Mouse (Mus musculus): ENCODE measurements around the gene Cstb.

Gene Cstb

DNA sequence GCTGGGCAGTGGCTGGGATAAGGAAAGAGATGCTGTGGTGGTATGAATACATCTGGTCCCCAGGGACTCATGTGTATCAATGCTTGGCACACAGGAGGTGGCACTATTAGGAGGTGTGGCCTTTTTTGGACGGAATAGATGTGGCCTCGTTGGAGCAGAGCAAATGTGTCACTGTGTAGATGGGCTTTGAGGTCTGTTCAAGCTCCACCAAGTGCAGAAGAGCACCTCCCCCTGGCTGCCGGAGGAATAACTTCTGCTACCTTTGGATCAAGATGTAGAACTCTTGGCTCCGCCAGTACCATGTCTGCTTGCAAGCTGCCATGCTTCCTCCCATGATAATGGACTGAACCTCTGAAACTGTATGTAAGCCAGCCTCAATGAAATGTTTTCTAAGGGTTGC is 36.3 kb downstream of the Cstb start:
- no peak for DNase-seq (ENCODE audit: extremely low spot score)

GRCm38 (mm10) chr10:78462945-78463768 is 37.7 kb downstream of the Cstb start:
- no peak for DNase-seq (ENCODE audit: extremely low spot score)

- DNase-seq (ENCODE audit: extremely low spot score), result no peak
Measured at GRCm38 (mm10) chr10:78463769-78464167, 38.3 kb downstream of the Cstb start.

DNA sequence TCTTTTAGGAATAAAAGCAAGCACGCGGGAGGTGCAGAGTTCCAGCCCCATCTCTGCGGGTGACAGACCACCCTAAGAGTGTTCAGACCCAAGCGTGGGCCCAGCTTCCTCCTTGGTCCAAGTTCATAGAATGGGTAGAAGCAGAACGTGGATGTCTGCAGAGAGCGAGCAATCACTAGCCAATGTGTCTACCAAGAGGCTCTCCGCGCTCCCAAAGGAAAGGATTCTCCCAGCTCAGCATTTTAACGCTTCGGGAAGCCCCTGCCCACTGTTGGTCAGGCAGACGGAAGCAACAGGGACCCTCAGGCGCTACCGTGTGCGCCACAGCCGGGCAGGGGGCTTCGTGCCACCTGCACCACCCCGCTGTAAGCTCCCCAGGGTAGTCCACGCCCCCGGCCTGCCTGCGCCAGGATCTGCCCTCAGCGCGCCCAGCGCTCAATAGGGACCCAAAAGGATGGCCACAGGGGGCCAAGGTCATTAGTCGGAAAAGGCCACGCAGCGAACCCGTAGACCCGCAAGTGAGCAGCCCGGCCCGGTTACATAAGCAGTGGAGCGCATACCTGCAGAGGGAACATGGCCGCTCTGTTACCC is 38.8 kb downstream of the Cstb start:
- DNase-seq (ENCODE audit: extremely low spot score), result peak; percentile 25

DNA sequence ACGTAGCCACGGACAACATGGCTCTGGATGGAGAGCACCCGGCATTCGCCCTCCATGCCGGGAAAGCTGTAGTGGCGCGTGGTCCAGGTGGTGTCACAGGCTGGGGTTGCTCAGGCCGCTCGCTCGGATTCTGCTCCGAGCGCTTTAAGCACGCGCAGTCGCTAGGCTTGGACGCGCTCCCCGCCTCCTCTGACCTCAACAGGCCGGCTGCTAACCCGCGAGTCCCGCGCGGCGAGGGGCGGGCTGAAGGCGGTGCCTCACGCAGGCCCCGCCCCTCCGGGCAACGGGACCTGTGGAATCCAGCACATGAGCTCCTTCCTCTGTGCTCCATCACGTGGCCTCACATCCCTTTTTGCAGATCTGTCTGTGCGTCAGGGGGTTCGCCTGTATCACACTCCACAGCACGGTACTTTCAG is 39.3 kb downstream of the Cstb start, which contains the start of gene Pdxk:
TSS of gene Pdxk (minus strand) at position 184 of the 416 bp plus-strand sequence.
- DNase-seq (ENCODE audit: extremely low spot score), result peak; percentile 92

GRCm38 (mm10) chr10:78465472-78465871 is 40.0 kb downstream of the Cstb start:
- no peak for DNase-seq (ENCODE audit: extremely low spot score)

- DNase-seq (ENCODE audit: extremely low spot score), result no peak
Measured at GRCm38 (mm10) chr10:78466647-78467046, 41.2 kb downstream of the Cstb start.

DNA sequence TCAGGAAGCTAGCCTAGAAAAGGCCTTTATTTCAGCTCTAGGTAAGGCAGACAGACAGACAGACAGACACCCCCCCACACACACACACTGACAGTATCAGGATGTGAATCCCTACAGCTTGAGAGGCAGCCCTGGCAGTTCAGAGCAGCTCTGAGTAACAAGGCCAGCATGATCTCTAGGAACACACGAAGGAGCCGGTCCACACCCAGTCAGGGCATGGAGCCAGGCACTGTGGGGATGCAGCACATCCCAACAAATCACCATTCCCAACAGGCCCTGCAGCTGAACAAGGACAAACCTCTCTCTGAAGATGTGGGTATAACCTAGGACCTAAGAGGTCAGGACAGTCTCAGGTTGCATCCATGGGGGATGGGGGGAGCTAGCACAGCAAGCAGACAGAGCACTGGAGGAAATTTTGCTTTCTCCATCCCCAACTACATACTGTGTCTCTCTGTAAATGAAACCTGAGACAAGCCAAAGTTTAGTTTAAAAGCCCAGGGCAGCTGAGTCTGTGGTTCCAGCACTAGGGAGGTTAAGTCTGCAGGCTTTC is 42.4 kb downstream of the Cstb start:
- DNase-seq (ENCODE audit: extremely low spot score), result peak; percentile 36

DNA sequence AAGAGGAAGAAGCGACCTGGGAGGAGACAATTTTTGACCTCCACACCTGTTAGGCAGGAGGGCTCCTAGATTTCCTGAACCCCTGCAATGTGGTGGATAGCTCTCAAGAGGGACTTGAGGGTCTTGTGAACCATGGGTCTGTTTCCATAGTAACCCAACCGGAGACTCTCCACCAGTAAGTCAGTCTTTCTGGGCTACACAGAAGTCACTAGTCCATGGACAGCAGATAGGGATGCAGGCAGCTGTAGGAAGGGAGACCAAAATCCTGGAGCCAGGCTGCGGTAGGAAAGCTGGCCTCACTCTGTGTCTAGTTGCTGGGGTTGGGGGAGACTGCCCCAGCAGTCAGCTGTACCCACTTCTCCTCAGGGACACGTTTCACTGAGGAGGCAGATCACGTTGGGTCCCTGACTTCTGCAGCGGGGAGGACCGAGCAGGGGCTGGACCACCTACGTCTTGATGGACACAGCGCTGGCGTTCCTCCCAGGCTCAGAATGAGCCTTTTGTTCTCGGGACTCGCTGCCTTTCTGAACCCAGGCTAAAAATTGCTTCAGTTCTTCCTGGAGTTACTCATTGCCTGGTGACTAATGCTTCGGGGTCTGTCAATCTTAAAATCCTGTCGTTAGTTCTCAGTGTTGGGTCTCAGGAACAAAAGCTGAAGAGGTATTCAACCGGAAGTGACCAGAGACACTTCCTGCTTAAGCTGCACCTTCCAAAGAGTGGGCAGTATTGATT is 45.3 kb downstream of the Cstb start:
- no peak for DNase-seq (ENCODE audit: extremely low spot score)

DNA sequence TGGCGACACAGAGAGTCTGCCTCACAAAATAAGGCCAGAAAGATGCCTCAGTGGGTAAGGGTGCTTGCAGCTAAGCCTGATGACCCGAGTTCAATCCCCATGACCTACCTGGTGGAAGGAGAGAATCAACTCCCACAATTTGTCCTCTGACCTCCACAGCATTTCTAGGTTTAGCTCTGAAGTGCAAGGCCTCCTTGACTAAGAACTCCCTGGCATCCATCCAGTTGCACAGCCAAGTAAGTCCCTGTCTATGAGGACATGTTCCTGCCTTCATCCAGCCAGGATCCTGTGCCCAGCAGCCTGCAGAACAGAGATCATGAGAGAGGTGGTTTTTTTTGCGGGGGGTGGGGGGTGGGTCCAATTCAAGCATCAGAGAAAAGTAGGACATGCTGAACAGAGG is 46.6 kb downstream of the Cstb start:
- no peak for DNase-seq (ENCODE audit: extremely low spot score)

DNA sequence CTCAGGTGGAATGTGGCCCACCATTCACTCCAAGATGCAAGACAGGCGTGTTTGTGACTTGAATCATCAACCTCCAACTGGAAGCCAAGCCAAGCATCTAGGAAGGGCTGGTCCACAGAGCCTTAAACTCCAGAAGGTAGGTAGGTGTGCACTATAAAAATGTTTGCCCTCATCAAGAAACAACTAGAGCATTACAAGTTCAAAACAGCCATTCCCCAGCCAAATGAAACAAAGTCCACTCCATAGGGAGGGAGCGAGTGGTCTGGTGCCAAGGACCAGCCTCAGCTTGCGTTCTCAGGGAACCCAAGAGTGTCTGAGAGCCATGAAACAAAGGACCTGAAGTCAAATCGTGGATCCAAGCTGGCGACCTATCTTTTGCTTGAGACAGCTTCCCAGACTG is 48.0 kb downstream of the Cstb start:
- DNase-seq (ENCODE audit: extremely low spot score), result no peak

DNA sequence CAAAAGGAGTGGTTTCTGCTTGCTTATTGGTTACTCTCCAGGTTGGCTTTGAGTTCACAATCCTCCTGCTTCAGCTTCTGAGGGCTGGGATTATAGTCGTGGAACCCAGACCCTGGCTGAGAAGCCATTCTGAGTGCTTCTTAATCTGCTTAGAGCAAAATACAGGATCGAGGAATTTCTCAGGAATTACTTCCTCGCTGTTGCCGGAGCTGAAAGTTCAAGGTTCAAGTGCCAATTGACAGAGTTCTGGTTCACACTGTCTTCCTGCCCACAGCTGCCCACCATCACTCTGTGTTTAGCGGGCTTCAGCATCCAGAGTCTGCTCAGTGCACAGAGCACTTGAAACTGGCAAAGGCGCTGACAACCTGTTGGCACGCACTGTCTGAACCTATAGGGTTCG is 49.3 kb downstream of the Cstb start:
- no peak for DNase-seq (ENCODE audit: extremely low spot score)

GRCm38 (mm10) chr10:78476821-78477220 is 51.4 kb downstream of the Cstb start:
- DNase-seq (ENCODE audit: extremely low spot score), result no peak
